Mouse (Mus musculus): ENCODE data around the gene Tppp3. TPM values are rescaled to one million over a fixed set of nuclear protein-coding genes. Genes with fewer than 3 reads are reported as not detected.

Tppp3 gene
- polyA plus RNA-seq, 1 experiment = 8.1 TPM

GRCm38 (mm10) chr8:105477792-105478191, 6.5 kb upstream of the Tppp3 start:
- no peak overlapping the region for H3K27ac ChIP-seq (ENCODE audit: insufficient read depth, low read length)
- no peaks in the 10 kb centered on the region for H3K27me3 ChIP-seq (ENCODE audit: control insufficient read depth, insufficient read depth, low read length)
- TF ChIP-seq POLR2A (IDR thresholded peaks at IDR 0.05; ENCODE audit: low read depth, low read length) (no peak), CTCF (IDR thresholded peaks at IDR 0.05; ENCODE audit: extremely low read depth, insufficient read depth, insufficient read length, insufficient replicate concordance) (no peak)
- 87% methylated on average over 3 of the region's 3 CpGs for WGBS
- no peak for DNase-seq (ENCODE audit: low read depth in 1 of 2, low spot score in 2 of 2)
- H3K36me3 ChIP-seq (ENCODE audit: control insufficient read depth, insufficient read depth, low read length) = no peaks in the 10 kb centered on the region
- H3K4me3 ChIP-seq (ENCODE audit: extremely low read depth, insufficient read depth, insufficient read length) = no peak overlapping the region
- no peaks in the 10 kb centered on the region for H3K4me1 ChIP-seq (ENCODE audit: control insufficient read depth, insufficient read depth, insufficient read length)

- TF ChIP-seq POLR2A (IDR thresholded peaks at IDR 0.05; ENCODE audit: low read depth, low read length) (no peak), CTCF (IDR thresholded peaks at IDR 0.05; ENCODE audit: extremely low read depth, insufficient read depth, insufficient read length, insufficient replicate concordance) (peak; percentile 56; the same call in 1 of the 2 replicates)
- H3K27ac ChIP-seq (ENCODE audit: insufficient read depth, low read length) = no peak overlapping the region
- H3K4me3 ChIP-seq (ENCODE audit: extremely low read depth, insufficient read depth, insufficient read length) = no peak overlapping the region
- H3K4me1 ChIP-seq (ENCODE audit: control insufficient read depth, insufficient read depth, insufficient read length) = no peaks in the 10 kb centered on the region
- H3K36me3 ChIP-seq (ENCODE audit: control insufficient read depth, insufficient read depth, low read length) = no peaks in the 10 kb centered on the region
- peak in 1 of 2 experiments; percentile 18 for DNase-seq (ENCODE audit: low read depth in 1 of 2, low spot score in 2 of 2)
- WGBS = 64% methylated on average over 25 of the region's 25 CpGs
- no peaks in the 10 kb centered on the region for H3K27me3 ChIP-seq (ENCODE audit: control insufficient read depth, insufficient read depth, low read length)
These were observed 5.5 kb upstream of the Tppp3 start for GRCm38 (mm10) chr8:105476628-105477413.

- no peaks in the 10 kb centered on the region for H3K4me1 ChIP-seq (ENCODE audit: control insufficient read depth, insufficient read depth, insufficient read length)
- no peak overlapping the region for H3K4me3 ChIP-seq (ENCODE audit: extremely low read depth, insufficient read depth, insufficient read length)
- no peak overlapping the region for H3K27ac ChIP-seq (ENCODE audit: insufficient read depth, low read length)
- H3K27me3 ChIP-seq (ENCODE audit: control insufficient read depth, insufficient read depth, low read length) = no peaks in the 10 kb centered on the region; the same call in 1 of the 2 replicates
- TF ChIP-seq CTCF (IDR thresholded peaks at IDR 0.05; ENCODE audit: extremely low read depth, insufficient read depth, insufficient read length, insufficient replicate concordance) (no peak), POLR2A (IDR thresholded peaks at IDR 0.05; ENCODE audit: low read depth, low read length) (no peak)
- WGBS = 95% methylated on average over 7 of the region's 7 CpGs
- H3K36me3 ChIP-seq (ENCODE audit: control insufficient read depth, insufficient read depth, low read length) = no peaks in the 10 kb centered on the region
- no peak for DNase-seq (ENCODE audit: low read depth in 1 of 2, low spot score in 2 of 2)
These were observed 4.8 kb upstream of the Tppp3 start for GRCm38 (mm10) chr8:105476161-105476560.

GRCm38 (mm10) chr8:105475742-105476141, 4.4 kb upstream of the Tppp3 start:
- 93% methylated on average over 8 of the region's 8 CpGs for WGBS
- TF ChIP-seq POLR2A (IDR thresholded peaks at IDR 0.05; ENCODE audit: low read depth, low read length) (no peak), CTCF (IDR thresholded peaks at IDR 0.05; ENCODE audit: extremely low read depth, insufficient read depth, insufficient read length, insufficient replicate concordance) (no peak)
- no peak overlapping the region for H3K4me3 ChIP-seq (ENCODE audit: extremely low read depth, insufficient read depth, insufficient read length)
- DNase-seq (ENCODE audit: low read depth in 1 of 2, low spot score in 2 of 2) = no peak
- H3K4me1 ChIP-seq (ENCODE audit: control insufficient read depth, insufficient read depth, insufficient read length) = no peaks in the 10 kb centered on the region
- no peaks in the 10 kb centered on the region; the same call in 1 of the 2 replicates for H3K27me3 ChIP-seq (ENCODE audit: control insufficient read depth, insufficient read depth, low read length)
- H3K27ac ChIP-seq (ENCODE audit: insufficient read depth, low read length) = no peak overlapping the region
- H3K36me3 ChIP-seq (ENCODE audit: control insufficient read depth, insufficient read depth, low read length) = no peaks in the 10 kb centered on the region

- TF ChIP-seq POLR2A (IDR thresholded peaks at IDR 0.05; ENCODE audit: low read depth, low read length) (no peak), CTCF (IDR thresholded peaks at IDR 0.05; ENCODE audit: extremely low read depth, insufficient read depth, insufficient read length, insufficient replicate concordance) (no peak)
- 92% methylated on average over 4 of the region's 4 CpGs for WGBS
- Histone ChIP-seq H3K4me3 (ENCODE audit: extremely low read depth, insufficient read depth, insufficient read length) (no peak overlapping the region), H3K36me3 (ENCODE audit: control insufficient read depth, insufficient read depth, low read length) (no peaks in the 10 kb centered on the region), H3K27me3 (ENCODE audit: control insufficient read depth, insufficient read depth, low read length) (no peaks in the 10 kb centered on the region; the same call in 1 of the 2 replicates), H3K4me1 (ENCODE audit: control insufficient read depth, insufficient read depth, insufficient read length) (no peaks in the 10 kb centered on the region), H3K27ac (ENCODE audit: insufficient read depth, low read length) (no peak overlapping the region)
- no peak for DNase-seq (ENCODE audit: low read depth in 1 of 2, low spot score in 2 of 2)
These were observed 3.9 kb upstream of the Tppp3 start for GRCm38 (mm10) chr8:105475254-105475653.

GRCm38 (mm10) chr8:105474680-105475079, 3.4 kb upstream of the Tppp3 start:
- TF ChIP-seq POLR2A (IDR thresholded peaks at IDR 0.05; ENCODE audit: low read depth, low read length) = no peak
- TF ChIP-seq CTCF (IDR thresholded peaks at IDR 0.05; ENCODE audit: extremely low read depth, insufficient read depth, insufficient read length, insufficient replicate concordance) = no peak
- no peaks in the 10 kb centered on the region; the same call in 1 of the 2 replicates for H3K27me3 ChIP-seq (ENCODE audit: control insufficient read depth, insufficient read depth, low read length)
- no peak overlapping the region for H3K27ac ChIP-seq (ENCODE audit: insufficient read depth, low read length)
- no peak overlapping the region for H3K4me3 ChIP-seq (ENCODE audit: extremely low read depth, insufficient read depth, insufficient read length)
- H3K36me3 ChIP-seq (ENCODE audit: control insufficient read depth, insufficient read depth, low read length) = no peaks in the 10 kb centered on the region
- no peak for DNase-seq (ENCODE audit: low read depth in 1 of 2, low spot score in 2 of 2)
- WGBS = 34% methylated on average over 5 of the region's 5 CpGs
- no peaks in the 10 kb centered on the region for H3K4me1 ChIP-seq (ENCODE audit: control insufficient read depth, insufficient read depth, insufficient read length)

Measured in spleen, adult 2 months (tissue).